Mouse (Mus musculus): ENCODE measurements around the gene Kcnmb4. TPM values are rescaled to one million over a fixed set of nuclear protein-coding genes. Genes with fewer than 3 reads are reported as not detected.

Gene Kcnmb4
- 0.82 TPM for polyA plus RNA-seq (2014; fragmentation: Illumina TruSeq; extraction: RNeasy Lipid Tissue Mini Kit (QIAGEN cat#74804); ENCODE audit: low read depth, low replicate concordance)

GRCm38 (mm10) chr10:116473759-116474549 lies at the start of gene Kcnmb4:
TSS of gene Kcnmb4 (minus strand) at chr10:116473878.

Other genes starting within 250 kb of the Kcnmb4 start
- gene Ptprb, start 198.4 kb downstream of the Kcnmb4 start, polyA plus RNA-seq (2014; fragmentation: Illumina TruSeq; extraction: RNeasy Lipid Tissue Mini Kit (QIAGEN cat#74804); ENCODE audit: low read depth, low replicate concordance) = 34.6 TPM
- gene Cnot2, start 107.6 kb upstream of the Kcnmb4 start, polyA plus RNA-seq (2014; fragmentation: Illumina TruSeq; extraction: RNeasy Lipid Tissue Mini Kit (QIAGEN cat#74804); ENCODE audit: low read depth, low replicate concordance) = 126 TPM

Measured in adrenal gland, adult 10 weeks (tissue).